Mouse (Mus musculus): Measurements from ENCODE around the gene 0610012G03Rik. TPM values are rescaled to one million over a fixed set of nuclear protein-coding genes. Genes with fewer than 3 reads are reported as not detected.

The 0610012G03Rik gene
- 68.1 and 71.8 TPM in 2 replicates for polyA plus RNA-seq (2015; fragmentation: Nextera tagmentation; extraction: Ambion mirVana)

GRCm38 (mm10) chr16:31948345-31948774 lies at the start of gene 0610012G03Rik, which contains the start of gene Ncbp2:
TSS of gene 0610012G03Rik (minus strand) at chr16:31948494.
TSS of gene Ncbp2 (plus strand) at chr16:31948513.
- Histone ChIP-seq H3K27ac (ENCODE audit: low read length) (peak within 1 kb of the TSS; percentile 84), H3K4me2 (ENCODE audit: low read depth, low read length) (peak within 1 kb of the TSS; percentile 66), H3K27me3 (ENCODE audit: control insufficient read depth, insufficient read depth, low read depth, low read length) (no peaks in the 10 kb centered on the region), H3K9me3 (ENCODE audit: control insufficient read depth, low read length) (no peaks in the 10 kb centered on the region), H3K36me3 (ENCODE audit: control insufficient read depth, insufficient read depth, low read length) (peaks cover 5% of the 10 kb centered on the region; the same call in 1 of the 2 replicates), H3K4me3 (ENCODE audit: low read length) (peak within 1 kb of the TSS; percentile 79), H3K4me1 (replicated peaks; ENCODE audit: control insufficient read depth, insufficient read depth, low read length) (peaks cover 21% of the 10 kb centered on the region), H3K9ac (ENCODE audit: low read length) (peak within 1 kb of the TSS; percentile 92)
- peak; percentile 96 for ATAC-seq (ENCODE audit: low read depth)
- WGBS = under 1% methylated on average over 48 of the region's 55 CpGs

- Histone ChIP-seq H3K27ac (ENCODE audit: low read length) (no peak overlapping the region), H3K27me3 (ENCODE audit: control insufficient read depth, insufficient read depth, low read depth, low read length) (no peaks in the 10 kb centered on the region), H3K4me2 (ENCODE audit: low read depth, low read length) (no peak overlapping the region), H3K9me3 (ENCODE audit: control insufficient read depth, low read length) (no peaks in the 10 kb centered on the region), H3K36me3 (ENCODE audit: control insufficient read depth, insufficient read depth, low read length) (peaks cover 3% of the 10 kb centered on the region), H3K4me3 (ENCODE audit: low read length) (no peak overlapping the region), H3K9ac (ENCODE audit: low read length) (no peak overlapping the region), H3K4me1 (replicated peaks; ENCODE audit: control insufficient read depth, insufficient read depth, low read length) (no peaks in the 10 kb centered on the region)
- WGBS = 83% methylated on average over 5 of the region's 5 CpGs
- ATAC-seq (ENCODE audit: low read depth) = no peak
Observed at GRCm38 (mm10) chr16:31996371-31996770, 48.1 kb upstream of the 0610012G03Rik start.

GRCm38 (mm10) chr16:31993946-31994345 lies 45.7 kb upstream of the 0610012G03Rik start:
- Histone ChIP-seq H3K36me3 (ENCODE audit: control insufficient read depth, insufficient read depth, low read length) (peaks cover 10% of the 10 kb centered on the region), H3K27ac (ENCODE audit: low read length) (no peak overlapping the region), H3K9ac (ENCODE audit: low read length) (no peak overlapping the region), H3K4me3 (ENCODE audit: low read length) (no peak overlapping the region), H3K4me1 (replicated peaks; ENCODE audit: control insufficient read depth, insufficient read depth, low read length) (no peaks in the 10 kb centered on the region), H3K4me2 (ENCODE audit: low read depth, low read length) (no peak overlapping the region), H3K27me3 (ENCODE audit: control insufficient read depth, insufficient read depth, low read depth, low read length) (no peaks in the 10 kb centered on the region), H3K9me3 (ENCODE audit: control insufficient read depth, low read length) (no peaks in the 10 kb centered on the region)
- no peak for ATAC-seq (ENCODE audit: low read depth)

- H3K27me3 ChIP-seq (ENCODE audit: control insufficient read depth, insufficient read depth, low read depth, low read length) = no peaks in the 10 kb centered on the region
- H3K27ac ChIP-seq (ENCODE audit: low read length) = no peak overlapping the region
- 97% methylated on average over 4 of the region's 4 CpGs for WGBS
- no peaks in the 10 kb centered on the region for H3K9me3 ChIP-seq (ENCODE audit: control insufficient read depth, low read length)
- no peak overlapping the region for H3K4me2 ChIP-seq (ENCODE audit: low read depth, low read length)
- H3K4me3 ChIP-seq (ENCODE audit: low read length) = no peak overlapping the region
- H3K4me1 ChIP-seq (replicated peaks; ENCODE audit: control insufficient read depth, insufficient read depth, low read length) = no peaks in the 10 kb centered on the region
- no peak overlapping the region for H3K9ac ChIP-seq (ENCODE audit: low read length)
- ATAC-seq (ENCODE audit: low read depth) = no peak
- peaks cover 17% of the 10 kb centered on the region for H3K36me3 ChIP-seq (ENCODE audit: control insufficient read depth, insufficient read depth, low read length)
Observed at GRCm38 (mm10) chr16:31993195-31993594, 44.9 kb upstream of the 0610012G03Rik start.

- Histone ChIP-seq H3K4me3 (ENCODE audit: low read length) (no peak overlapping the region), H3K9ac (ENCODE audit: low read length) (no peak overlapping the region), H3K27ac (ENCODE audit: low read length) (no peak overlapping the region), H3K9me3 (ENCODE audit: control insufficient read depth, low read length) (no peaks in the 10 kb centered on the region), H3K4me1 (replicated peaks; ENCODE audit: control insufficient read depth, insufficient read depth, low read length) (no peaks in the 10 kb centered on the region), H3K36me3 (ENCODE audit: control insufficient read depth, insufficient read depth, low read length) (peaks cover 24% of the 10 kb centered on the region), H3K27me3 (ENCODE audit: control insufficient read depth, insufficient read depth, low read depth, low read length) (no peaks in the 10 kb centered on the region), H3K4me2 (ENCODE audit: low read depth, low read length) (no peak overlapping the region)
- ATAC-seq (ENCODE audit: low read depth) = no peak
- WGBS = 48% methylated on average over 1 of the region's 1 CpGs
Observed at GRCm38 (mm10) chr16:31992039-31992438, 43.7 kb upstream of the 0610012G03Rik start.

- no peak overlapping the region for H3K4me3 ChIP-seq (ENCODE audit: low read length)
- H3K9me3 ChIP-seq (ENCODE audit: control insufficient read depth, low read length) = no peaks in the 10 kb centered on the region
- ATAC-seq (ENCODE audit: low read depth) = no peak
- no peak overlapping the region for H3K27ac ChIP-seq (ENCODE audit: low read length)
- H3K4me1 ChIP-seq (replicated peaks; ENCODE audit: control insufficient read depth, insufficient read depth, low read length) = no peaks in the 10 kb centered on the region
- H3K27me3 ChIP-seq (ENCODE audit: control insufficient read depth, insufficient read depth, low read depth, low read length) = no peaks in the 10 kb centered on the region
- H3K9ac ChIP-seq (ENCODE audit: low read length) = no peak overlapping the region
- H3K36me3 ChIP-seq (ENCODE audit: control insufficient read depth, insufficient read depth, low read length) = peaks cover 17% of the 10 kb centered on the region
- no peak overlapping the region for H3K4me2 ChIP-seq (ENCODE audit: low read depth, low read length)
- WGBS = 75% methylated on average over 5 of the region's 5 CpGs
Observed at GRCm38 (mm10) chr16:31980946-31981345, 32.7 kb upstream of the 0610012G03Rik start.

- Histone ChIP-seq H3K27ac (ENCODE audit: low read length) (no peak overlapping the region), H3K9me3 (ENCODE audit: control insufficient read depth, low read length) (no peaks in the 10 kb centered on the region), H3K4me2 (ENCODE audit: low read depth, low read length) (no peak overlapping the region), H3K36me3 (ENCODE audit: control insufficient read depth, insufficient read depth, low read length) (peaks cover 17% of the 10 kb centered on the region), H3K4me3 (ENCODE audit: low read length) (no peak overlapping the region), H3K4me1 (replicated peaks; ENCODE audit: control insufficient read depth, insufficient read depth, low read length) (no peaks in the 10 kb centered on the region), H3K9ac (ENCODE audit: low read length) (no peak overlapping the region), H3K27me3 (ENCODE audit: control insufficient read depth, insufficient read depth, low read depth, low read length) (no peaks in the 10 kb centered on the region)
- ATAC-seq (ENCODE audit: low read depth) = no peak
- 93% methylated on average over 3 of the region's 3 CpGs for WGBS
Observed at GRCm38 (mm10) chr16:31979501-31979900, 31.2 kb upstream of the 0610012G03Rik start.

GRCm38 (mm10) chr16:31975258-31975657 lies 27.0 kb upstream of the 0610012G03Rik start:
- no peak for ATAC-seq (ENCODE audit: low read depth)
- no peak overlapping the region for H3K4me3 ChIP-seq (ENCODE audit: low read length)
- H3K9ac ChIP-seq (ENCODE audit: low read length) = no peak overlapping the region
- no peaks in the 10 kb centered on the region for H3K4me1 ChIP-seq (replicated peaks; ENCODE audit: control insufficient read depth, insufficient read depth, low read length)
- WGBS = 88% methylated on average over 4 of the region's 4 CpGs
- H3K4me2 ChIP-seq (ENCODE audit: low read depth, low read length) = no peak overlapping the region
- H3K36me3 ChIP-seq (ENCODE audit: control insufficient read depth, insufficient read depth, low read length) = peaks cover 20% of the 10 kb centered on the region
- no peaks in the 10 kb centered on the region for H3K27me3 ChIP-seq (ENCODE audit: control insufficient read depth, insufficient read depth, low read depth, low read length)
- H3K9me3 ChIP-seq (ENCODE audit: control insufficient read depth, low read length) = no peaks in the 10 kb centered on the region
- no peak overlapping the region for H3K27ac ChIP-seq (ENCODE audit: low read length)

- no peak overlapping the region for H3K4me3 ChIP-seq (ENCODE audit: low read length)
- 88% methylated on average over 7 of the region's 7 CpGs for WGBS
- no peak for ATAC-seq (ENCODE audit: low read depth)
- H3K9ac ChIP-seq (ENCODE audit: low read length) = no peak overlapping the region
- no peak overlapping the region for H3K4me2 ChIP-seq (ENCODE audit: low read depth, low read length)
- H3K36me3 ChIP-seq (ENCODE audit: control insufficient read depth, insufficient read depth, low read length) = peaks cover 25% of the 10 kb centered on the region
- H3K27me3 ChIP-seq (ENCODE audit: control insufficient read depth, insufficient read depth, low read depth, low read length) = no peaks in the 10 kb centered on the region
- no peak overlapping the region for H3K27ac ChIP-seq (ENCODE audit: low read length)
- H3K4me1 ChIP-seq (replicated peaks; ENCODE audit: control insufficient read depth, insufficient read depth, low read length) = no peaks in the 10 kb centered on the region
- H3K9me3 ChIP-seq (ENCODE audit: control insufficient read depth, low read length) = no peaks in the 10 kb centered on the region
Observed at GRCm38 (mm10) chr16:31963224-31963623, 14.9 kb upstream of the 0610012G03Rik start.

- Histone ChIP-seq H3K36me3 (ENCODE audit: control insufficient read depth, insufficient read depth, low read length) (peaks cover 5% of the 10 kb centered on the region; the same call in 1 of the 2 replicates), H3K27ac (ENCODE audit: low read length) (peak overlapping the region; percentile 84), H3K4me1 (replicated peaks; ENCODE audit: control insufficient read depth, insufficient read depth, low read length) (peaks cover 21% of the 10 kb centered on the region), H3K4me2 (ENCODE audit: low read depth, low read length) (peak overlapping the region; percentile 66), H3K27me3 (ENCODE audit: control insufficient read depth, insufficient read depth, low read depth, low read length) (no peaks in the 10 kb centered on the region), H3K9ac (ENCODE audit: low read length) (peak overlapping the region; percentile 92), H3K9me3 (ENCODE audit: control insufficient read depth, low read length) (no peaks in the 10 kb centered on the region), H3K4me3 (ENCODE audit: low read length) (peak overlapping the region; percentile 79)
- no peak; the same call in 1 of the 2 replicates for ATAC-seq (ENCODE audit: low read depth)
- under 1% methylated on average over 38 of the region's 38 CpGs for WGBS
Observed at GRCm38 (mm10) chr16:31947901-31948316, 385 bp downstream of the 0610012G03Rik start.

Measured in lung, embryonic 16.5 days (tissue).